Mouse (Mus musculus): ENCODE measurements around the gene Cd4.

- TF ChIP-seq CTCF (conservative IDR thresholded peaks at IDR 0.05; ENCODE audit: insufficient read depth, insufficient read length, low read depth, low read length) (no peak), POLR2A (IDR thresholded peaks at IDR 0.05; ENCODE audit: low read depth, low read length) (no peak)
These were observed 70.5 kb downstream of the Cd4 start for GRCm38 (mm10) chr6:124817563-124817962.
